Mouse (Mus musculus) spleen, postnatal 36 days (tissue): Measurements from ENCODE around the gene Atxn7l3.
"Not testable (repeated sequence)": the region's sequence is repeated elsewhere in the genome, so short reads cannot be mapped to it uniquely, and the experiment has no call there.

Experiments used
- DNase-seq, 2 experiments: peaks; one replicate each; pipeline ENCODE4 v3.0.0; 2022; ENCODE audit warnings: low spot score in 2 of 2, mixed read lengths in 1 of 2

Gene Atxn7l3

GRCm38 (mm10) chr11:102294887-102295597, 1.4 kb downstream of the Atxn7l3 start:
- DNase-seq: peak; percentile 77 to 83

DNA sequence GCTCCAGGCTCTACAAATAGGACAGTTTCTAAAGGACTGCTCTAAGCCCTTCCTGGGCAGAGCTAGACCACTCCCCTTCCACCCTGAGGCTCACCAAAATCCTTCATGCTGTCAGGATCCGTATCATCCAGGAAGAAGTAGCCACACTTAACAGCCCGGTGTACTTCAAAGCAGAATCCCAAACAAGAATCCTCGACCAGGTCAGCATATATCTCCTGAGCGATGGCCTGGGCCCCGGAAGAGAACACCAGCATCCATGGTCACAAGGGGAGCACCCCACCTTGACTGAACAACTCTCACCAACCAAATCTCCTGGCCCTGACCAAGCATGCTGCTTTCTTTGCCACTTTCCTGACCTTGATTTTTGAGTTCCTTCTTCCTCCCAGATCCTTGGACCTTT, 2.0 kb downstream of the Atxn7l3 start:
- no peak for DNase-seq

DNA sequence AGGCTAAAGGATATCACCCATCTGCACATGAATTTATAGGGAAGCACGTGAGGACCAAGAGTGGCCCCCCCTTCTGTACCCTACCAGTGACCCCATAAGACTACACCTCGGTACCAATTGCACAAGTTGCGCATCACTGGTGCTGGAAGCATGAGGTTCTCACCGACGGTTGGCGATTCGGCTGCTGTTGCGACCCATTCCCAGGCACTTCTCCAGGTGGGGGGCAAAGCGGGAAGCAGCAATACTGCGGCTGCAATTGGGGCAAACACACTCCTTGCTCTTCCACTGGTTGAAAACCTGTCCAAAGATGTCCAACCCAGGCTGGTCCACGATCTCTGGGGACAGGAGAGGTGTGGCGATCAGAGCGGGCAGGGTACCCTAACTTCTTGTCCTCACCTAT, 2.5 kb downstream of the Atxn7l3 start:
- no peak for DNase-seq

- DNase-seq: no peak
Observed at GRCm38 (mm10) chr11:102291051-102291535, 5.3 kb downstream of the Atxn7l3 start.

- no peak for DNase-seq
Observed at GRCm38 (mm10) chr11:102290141-102290540, 6.3 kb downstream of the Atxn7l3 start.

- no peak for DNase-seq
Observed at GRCm38 (mm10) chr11:102289511-102290100, 6.8 kb downstream of the Atxn7l3 start.

GRCm38 (mm10) chr11:102288913-102289312, 7.5 kb downstream of the Atxn7l3 start:
- no peak for DNase-seq

DNA sequence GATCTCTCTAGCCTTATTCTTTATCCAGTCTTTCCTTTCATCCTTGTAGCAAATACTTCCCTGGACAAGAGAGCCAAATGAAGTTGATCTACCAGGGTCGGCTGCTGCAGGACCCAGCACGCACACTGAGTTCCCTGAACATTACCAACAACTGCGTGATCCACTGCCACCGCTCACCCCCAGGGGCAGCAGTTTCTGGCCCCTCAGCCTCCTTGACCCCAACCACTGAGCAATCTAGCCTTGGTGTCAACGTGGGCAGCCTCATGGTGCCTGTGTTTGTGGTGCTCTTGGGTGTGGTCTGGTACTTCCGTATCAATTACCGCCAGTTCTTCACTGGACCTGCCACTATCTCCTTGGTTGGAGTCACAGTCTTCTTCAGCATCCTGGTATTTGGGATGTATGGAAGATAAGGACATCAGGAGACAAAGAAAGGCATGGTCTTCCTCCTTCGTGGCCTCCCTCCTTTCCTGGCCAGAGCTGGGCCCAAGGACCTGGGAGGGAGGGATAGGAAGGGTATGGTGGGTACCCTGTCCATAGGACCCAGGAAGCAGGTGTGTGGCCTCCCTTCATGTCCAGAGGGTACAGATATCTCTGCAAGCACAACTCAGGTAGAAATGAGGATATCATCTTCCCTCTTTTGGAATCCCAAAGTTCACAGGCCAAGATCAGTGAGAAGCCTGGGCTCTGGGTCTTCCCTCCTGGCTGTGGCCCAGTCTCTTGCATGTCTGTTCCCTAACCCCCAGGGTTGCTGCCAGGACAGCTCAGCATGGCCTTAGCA, 8.2 kb downstream of the Atxn7l3 start:
- no peak for DNase-seq

GRCm38 (mm10) chr11:102287485-102287884, 8.9 kb downstream of the Atxn7l3 start:
- DNase-seq: no peak

DNA sequence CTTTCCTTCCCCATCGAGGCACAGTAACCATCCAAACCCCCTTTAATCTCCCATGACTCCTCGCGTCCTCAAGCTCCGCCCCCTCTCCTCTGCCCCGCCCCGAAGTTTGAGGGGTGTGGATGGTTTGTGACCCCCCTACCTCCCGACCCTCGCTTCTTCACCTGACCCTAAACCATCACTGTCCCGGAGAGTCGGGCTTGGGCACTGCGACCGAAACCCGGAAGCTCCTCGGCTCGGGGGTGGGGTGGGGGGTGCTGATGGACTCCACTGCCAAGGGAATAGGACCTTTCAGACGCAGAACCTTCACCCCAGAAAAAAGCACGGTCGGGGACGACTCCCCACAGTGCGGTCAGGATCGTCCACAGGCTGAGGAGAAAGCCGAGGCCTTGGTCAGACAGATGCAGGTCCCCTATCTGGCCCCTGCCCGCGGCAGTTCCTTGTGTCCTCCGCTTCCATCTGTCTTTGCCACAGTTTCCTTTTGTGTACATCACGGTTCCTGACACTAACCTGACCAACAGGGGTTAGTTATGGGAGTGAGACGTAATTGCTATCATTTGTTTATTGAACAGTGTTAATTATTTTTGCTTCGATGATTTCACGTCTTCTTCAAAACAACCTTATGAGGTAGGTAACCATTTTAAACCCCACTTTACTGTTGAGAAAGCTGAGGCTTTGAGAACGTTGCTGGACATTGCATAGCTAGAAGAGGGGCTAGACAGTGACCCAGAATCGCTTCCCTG, 11.2 kb downstream of the Atxn7l3 start:
- DNase-seq: no peak

DNA sequence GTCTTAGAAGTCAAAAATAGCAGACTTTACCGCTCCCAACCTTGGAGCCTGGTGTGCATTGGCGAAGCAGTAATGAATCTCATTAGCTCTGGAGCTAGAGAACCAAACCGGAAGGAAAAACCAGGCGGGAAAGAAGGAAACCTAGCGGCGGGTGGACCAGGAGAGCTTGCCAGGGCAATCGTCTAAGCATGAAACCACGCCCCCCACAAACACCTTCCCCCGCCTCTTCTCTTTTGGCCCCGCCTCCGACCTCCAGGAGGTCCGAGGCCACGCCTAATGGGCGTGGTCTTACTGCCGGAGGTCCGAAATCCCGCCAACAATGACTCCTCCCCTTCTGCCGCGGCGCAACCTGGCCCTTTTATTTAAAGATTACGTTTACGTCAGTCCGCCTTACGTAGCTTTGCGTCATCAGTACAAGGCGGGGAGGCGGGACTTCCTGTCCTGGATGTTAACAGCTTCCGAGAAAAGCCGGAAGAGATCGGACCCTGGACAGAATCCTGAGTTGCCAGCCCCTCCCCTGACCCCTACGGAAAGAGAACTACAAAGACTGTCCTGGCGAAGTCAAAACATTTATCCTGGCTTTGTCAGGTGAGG, 11.8 kb downstream of the Atxn7l3 start, which contains the start of gene Tmub2:
Tmub2 (plus strand) TSS at position 431 of the 594 bp plus-strand sequence.
- peak; percentile 97 to 99 for DNase-seq

GRCm38 (mm10) chr11:102283922-102284321, 12.5 kb downstream of the Atxn7l3 start:
- no peak for DNase-seq

DNA sequence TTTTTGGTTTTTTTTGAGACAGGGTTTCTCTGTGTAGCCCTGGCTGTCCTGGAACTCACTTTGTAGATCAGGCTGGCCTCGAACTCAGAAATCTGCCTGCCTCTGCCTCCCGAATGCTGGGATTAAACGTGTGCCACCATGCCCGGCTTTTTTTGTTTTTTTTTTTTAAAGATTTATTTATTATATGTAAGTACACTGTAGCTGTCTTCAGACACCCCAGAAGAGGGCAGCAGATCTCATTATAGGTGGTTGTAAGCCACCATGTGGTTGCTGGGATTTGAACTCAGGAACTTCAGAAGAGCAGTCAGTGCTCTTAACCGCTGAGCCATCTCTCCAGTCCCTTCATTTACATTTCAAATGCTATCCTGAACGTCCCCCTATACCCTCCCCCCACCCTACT, 16.2 kb downstream of the Atxn7l3 start:
- DNase-seq: not testable (repeated sequence)

DNA sequence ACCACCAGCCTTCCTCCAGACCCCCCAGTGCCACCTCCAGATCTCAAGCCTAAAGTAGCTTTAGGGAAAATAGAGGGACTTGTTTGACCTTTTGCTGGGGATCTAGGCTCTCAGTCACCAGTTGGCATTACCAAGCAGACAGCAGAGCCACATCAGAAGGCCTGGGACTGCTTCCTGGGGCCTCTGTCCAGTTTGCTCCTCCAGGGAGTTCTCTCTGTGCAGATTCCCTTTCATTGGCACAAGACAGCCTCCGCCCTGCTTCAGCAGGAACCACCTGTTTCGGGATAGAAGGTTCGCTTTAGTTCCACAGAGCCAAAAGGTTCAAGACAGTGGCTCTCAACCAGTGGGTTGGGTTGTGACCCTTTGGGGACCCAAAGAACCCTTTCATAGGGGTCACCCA, 16.8 kb downstream of the Atxn7l3 start:
- DNase-seq: no peak

DNA sequence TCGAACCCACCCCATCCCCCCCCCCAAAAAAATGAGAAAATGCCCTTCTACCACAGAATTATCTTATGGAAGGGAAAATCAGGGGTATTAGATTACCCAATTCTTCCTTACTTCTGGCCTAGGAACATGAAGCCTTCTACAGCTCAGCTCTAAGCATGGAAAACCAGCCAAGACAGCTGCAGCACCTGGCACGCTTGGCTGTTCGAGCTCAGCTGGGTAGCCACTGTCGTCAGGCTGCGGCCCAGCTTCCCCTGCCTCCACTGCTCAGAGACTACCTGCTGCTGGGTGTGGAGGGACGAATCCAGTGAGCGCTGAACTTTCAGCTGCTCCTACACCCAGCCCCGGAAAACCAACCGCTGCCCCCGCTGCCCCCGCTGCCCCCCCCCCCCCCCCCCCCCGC, 18.7 kb downstream of the Atxn7l3 start:
- no peak for DNase-seq

DNA sequence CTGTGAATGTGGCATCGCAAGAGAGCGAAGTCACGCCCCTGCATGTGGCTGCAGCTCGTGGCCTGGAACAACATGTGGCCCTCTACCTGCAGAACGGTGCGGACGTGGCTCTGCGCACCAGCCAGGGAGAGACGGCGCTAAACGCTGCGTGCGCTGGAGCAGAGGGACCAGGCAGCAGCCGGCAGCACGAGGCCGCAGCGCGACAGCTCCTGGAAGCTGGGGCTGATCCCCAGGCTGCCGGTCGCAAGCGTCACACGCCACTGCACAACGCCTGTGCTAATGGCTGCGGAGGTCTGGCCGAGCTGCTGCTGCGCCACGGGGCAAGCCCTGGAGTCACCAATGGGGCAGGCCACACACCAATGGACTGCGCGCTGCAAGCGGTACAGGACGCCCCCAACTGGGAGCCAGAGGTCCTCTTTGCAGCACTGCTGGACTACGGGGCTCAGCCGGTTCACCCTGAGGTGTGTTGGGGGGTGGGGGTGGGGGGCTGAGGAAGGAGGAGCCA, 20.0 kb downstream of the Atxn7l3 start:
- no peak for DNase-seq

- DNase-seq: no peak
Observed at GRCm38 (mm10) chr11:102268520-102269244, 27.7 kb downstream of the Atxn7l3 start, which contains the start of gene Asb16. Gene Asb16 (plus strand): TSS chr11:102268743.

DNA sequence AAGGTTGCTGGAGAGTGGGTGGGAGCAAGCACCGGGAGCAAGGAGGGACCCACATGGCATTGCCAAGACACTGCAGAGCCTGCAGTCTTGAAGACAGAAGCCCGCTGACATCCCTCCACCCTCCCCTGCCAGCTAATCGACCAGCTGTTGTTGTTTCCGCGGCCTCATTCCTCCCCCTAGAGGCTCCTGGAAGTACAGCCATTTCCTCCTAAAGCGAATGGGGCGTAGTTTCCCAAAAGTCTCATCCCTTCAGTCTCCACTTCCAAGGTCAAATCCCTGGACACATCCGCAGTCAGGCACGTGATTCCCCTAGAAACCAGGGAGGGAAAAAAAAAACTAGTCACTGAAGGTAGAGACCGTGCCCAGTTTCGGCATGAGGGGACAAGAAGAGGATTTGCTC, 29.0 kb downstream of the Atxn7l3 start:
- DNase-seq: peak; percentile 33 to 51

- no peak for DNase-seq
Observed at GRCm38 (mm10) chr11:102266631-102267355, 29.6 kb downstream of the Atxn7l3 start.

DNA sequence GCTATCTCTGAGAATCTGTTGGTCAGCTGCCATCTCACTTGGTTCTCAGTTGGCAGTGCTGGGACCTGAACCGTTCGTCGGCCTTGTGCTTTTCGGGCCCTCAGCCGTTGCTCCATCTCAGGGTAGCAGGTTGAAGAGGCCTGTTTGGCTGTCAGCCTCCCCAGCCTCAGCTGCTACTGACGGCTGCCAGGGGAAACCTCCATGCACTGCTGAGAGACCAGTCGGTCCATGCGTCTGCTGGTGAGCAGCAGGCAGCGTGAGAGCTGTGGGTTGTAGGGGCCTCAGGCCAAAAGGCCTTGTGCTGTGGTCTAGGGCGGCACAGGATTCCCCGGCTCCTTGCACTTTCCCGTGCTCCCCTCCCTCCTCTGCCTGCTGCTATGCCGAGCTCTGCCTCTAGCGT, 30.6 kb downstream of the Atxn7l3 start:
- no peak for DNase-seq
